Mouse (Mus musculus) testis, postnatal 14 days (tissue): ENCODE results near the gene Ppp1r8.

Source experiments
- DNase-seq: peaks from one replicate; pipeline ENCODE4 v3.0.0; 2021; ENCODE audit warnings: low spot score

Ppp1r8 gene

GRCm38 (mm10) chr4:132778562-132779201 lies 64.3 kb downstream of the Ppp1r8 start:
- DNase-seq, result no peak
